Mouse (Mus musculus) spleen, postnatal 4 days (tissue): ENCODE results near the gene Ahrr.

Experiments
- DNase-seq, 2 experiments: peaks; one replicate each; pipeline ENCODE4 v3.0.0; 2022; ENCODE audit warnings: low spot score in 2 of 2

Ahrr gene

GRCm38 (mm10) chr13:74292167-74292566 lies at the start of gene Ahrr:
TSS of gene Ahrr (minus strand) at chr13:74292331.
- DNase-seq = peak; percentile 50 to 76

GRCm38 (mm10) chr13:74341036-74341435 lies 48.9 kb upstream of the Ahrr start:
- DNase-seq = peak in 1 of 2 experiments; percentile 24

GRCm38 (mm10) chr13:74329321-74329720 lies 37.2 kb upstream of the Ahrr start:
- no peak for DNase-seq

GRCm38 (mm10) chr13:74317170-74317849 lies 25.2 kb upstream of the Ahrr start, which contains the start of gene Pdcd6:
TSS of gene Pdcd6 (minus strand) at chr13:74317580.
- peak; percentile 88 to 90 for DNase-seq

- no peak for DNase-seq
These were observed 24.6 kb upstream of the Ahrr start for GRCm38 (mm10) chr13:74316789-74317169.

GRCm38 (mm10) chr13:74316386-74316785 lies 24.3 kb upstream of the Ahrr start:
- no peak for DNase-seq

GRCm38 (mm10) chr13:74314616-74315015 lies 22.5 kb upstream of the Ahrr start:
- no peak for DNase-seq

- DNase-seq = no peak
These were observed 13.6 kb upstream of the Ahrr start for GRCm38 (mm10) chr13:74305780-74306179.

- no peak for DNase-seq
These were observed 13.2 kb upstream of the Ahrr start for GRCm38 (mm10) chr13:74305380-74305779.

- DNase-seq = no peak
These were observed 10.2 kb upstream of the Ahrr start for GRCm38 (mm10) chr13:74302050-74303037.

- DNase-seq = no peak
These were observed 9.5 kb upstream of the Ahrr start for GRCm38 (mm10) chr13:74301607-74301984.

GRCm38 (mm10) chr13:74300925-74301606 lies 8.9 kb upstream of the Ahrr start:
- DNase-seq = peak; percentile 39 to 74

GRCm38 (mm10) chr13:74296376-74296775 lies 4.2 kb upstream of the Ahrr start:
- DNase-seq = no peak

- DNase-seq = no peak
These were observed 2.5 kb downstream of the Ahrr start for GRCm38 (mm10) chr13:74289646-74290045.

GRCm38 (mm10) chr13:74282299-74282698 lies 9.8 kb downstream of the Ahrr start:
- no peak for DNase-seq

GRCm38 (mm10) chr13:74275726-74276125 lies 16.4 kb downstream of the Ahrr start:
- DNase-seq = no peak

GRCm38 (mm10) chr13:74260231-74260992 lies 31.7 kb downstream of the Ahrr start:
- peak; percentile 37 to 70 for DNase-seq

- peak; percentile 43 to 76 for DNase-seq
These were observed 32.5 kb downstream of the Ahrr start for GRCm38 (mm10) chr13:74259460-74260230.

- DNase-seq = peak in 1 of 2 experiments; percentile 51
These were observed 45.6 kb downstream of the Ahrr start for GRCm38 (mm10) chr13:74246494-74246893.

GRCm38 (mm10) chr13:74245899-74246231 lies 46.3 kb downstream of the Ahrr start:
- peak in 1 of 2 experiments; percentile 24 for DNase-seq
